Mouse (Mus musculus): ENCODE measurements around the gene Cox7a2. TPM values are rescaled to one million over a fixed set of nuclear protein-coding genes. Genes with fewer than 3 reads are reported as not detected.

Gene Cox7a2
- polyA plus RNA-seq, 1 experiment from 2014 or later: 1,316 TPM

GRCm38 (mm10) chr9:79784439-79784838, 24.8 kb upstream of the Cox7a2 start:
- no peak overlapping the region for H3K9ac ChIP-seq
- no peak overlapping the region for H3K27ac ChIP-seq (replicated peaks)
- no peaks in the 10 kb centered on the region for H3K27me3 ChIP-seq (replicated peaks)
- peaks cover 2% of the 10 kb centered on the region; the same call in 1 of the 2 replicates for H3K36me3 ChIP-seq
- no peaks in the 10 kb centered on the region for H3K9me3 ChIP-seq
- no peak overlapping the region for H3K4me2 ChIP-seq
- peaks cover 15% of the 10 kb centered on the region for H3K4me1 ChIP-seq
- no peak for ATAC-seq (ENCODE audit: extremely low read depth, insufficient number of reproducible peaks, low FRiP score, low TSS enrichment)
- no peak overlapping the region for H3K4me3 ChIP-seq
- WGBS: 66% methylated on average over 3 of the region's 3 CpGs

GRCm38 (mm10) chr9:79779354-79779753, 19.7 kb upstream of the Cox7a2 start:
- ATAC-seq (ENCODE audit: extremely low read depth, insufficient number of reproducible peaks, low FRiP score, low TSS enrichment): no peak
- peaks cover 15% of the 10 kb centered on the region for H3K36me3 ChIP-seq
- H3K9me3 ChIP-seq: no peaks in the 10 kb centered on the region
- H3K4me3 ChIP-seq: no peak overlapping the region
- H3K9ac ChIP-seq: no peak overlapping the region
- no peak overlapping the region for H3K27ac ChIP-seq (replicated peaks)
- 65% methylated on average over 2 of the region's 2 CpGs for WGBS
- no peaks in the 10 kb centered on the region for H3K27me3 ChIP-seq (replicated peaks)
- no peaks in the 10 kb centered on the region for H3K4me1 ChIP-seq
- no peak overlapping the region for H3K4me2 ChIP-seq

- Histone ChIP-seq H3K9me3 (no peaks in the 10 kb centered on the region), H3K27ac (replicated peaks) (no peak overlapping the region), H3K36me3 (peaks cover 25% of the 10 kb centered on the region), H3K4me3 (no peak overlapping the region), H3K4me2 (no peak overlapping the region), H3K27me3 (replicated peaks) (no peaks in the 10 kb centered on the region), H3K4me1 (no peaks in the 10 kb centered on the region), H3K9ac (no peak overlapping the region)
- WGBS: 83% methylated on average over 5 of the region's 5 CpGs
- no peak for ATAC-seq (ENCODE audit: extremely low read depth, insufficient number of reproducible peaks, low FRiP score, low TSS enrichment)
Measured at GRCm38 (mm10) chr9:79766991-79767545, 7.4 kb upstream of the Cox7a2 start.

- no peak overlapping the region for H3K4me3 ChIP-seq
- no peaks in the 10 kb centered on the region for H3K9me3 ChIP-seq
- H3K27me3 ChIP-seq (replicated peaks): no peaks in the 10 kb centered on the region
- no peak overlapping the region for H3K4me2 ChIP-seq
- WGBS: 77% methylated on average over 4 of the region's 4 CpGs
- peaks cover 10% of the 10 kb centered on the region for H3K36me3 ChIP-seq
- no peak overlapping the region for H3K27ac ChIP-seq (replicated peaks)
- no peak for ATAC-seq (ENCODE audit: extremely low read depth, insufficient number of reproducible peaks, low FRiP score, low TSS enrichment)
- peaks cover 3% of the 10 kb centered on the region; the same call in 1 of the 2 replicates for H3K4me1 ChIP-seq
- H3K9ac ChIP-seq: no peak overlapping the region
Measured at GRCm38 (mm10) chr9:79765329-79765728, 5.7 kb upstream of the Cox7a2 start.

- Histone ChIP-seq H3K4me2 (no peak overlapping the region), H3K36me3 (peaks cover 11% of the 10 kb centered on the region), H3K27me3 (replicated peaks) (no peaks in the 10 kb centered on the region), H3K9me3 (no peaks in the 10 kb centered on the region), H3K9ac (no peak overlapping the region), H3K4me3 (no peak overlapping the region), H3K27ac (replicated peaks) (no peak overlapping the region), H3K4me1 (peaks cover 18% of the 10 kb centered on the region)
- 74% methylated on average over 6 of the region's 6 CpGs for WGBS
- ATAC-seq (ENCODE audit: extremely low read depth, insufficient number of reproducible peaks, low FRiP score, low TSS enrichment): no peak
Measured at GRCm38 (mm10) chr9:79762519-79762918, 2.8 kb upstream of the Cox7a2 start.

GRCm38 (mm10) chr9:79760076-79760475, 398 bp upstream of the Cox7a2 start:
- 8% methylated on average over 14 of the region's 14 CpGs for WGBS
- ATAC-seq (ENCODE audit: extremely low read depth, insufficient number of reproducible peaks, low FRiP score, low TSS enrichment): no peak
- Histone ChIP-seq H3K4me3 (peak overlapping the region; percentile 90), H3K4me1 (peaks cover 23% of the 10 kb centered on the region), H3K9me3 (no peaks in the 10 kb centered on the region), H3K36me3 (peaks cover 34% of the 10 kb centered on the region), H3K4me2 (peak overlapping the region; percentile 90), H3K9ac (peak overlapping the region; percentile 96), H3K27me3 (replicated peaks) (no peaks in the 10 kb centered on the region), H3K27ac (replicated peaks) (peak overlapping the region; percentile 97)

- no peak overlapping the region for H3K4me2 ChIP-seq
- H3K27ac ChIP-seq (replicated peaks): no peak overlapping the region
- peaks cover 19% of the 10 kb centered on the region for H3K4me1 ChIP-seq
- peaks cover 63% of the 10 kb centered on the region for H3K36me3 ChIP-seq
- ATAC-seq (ENCODE audit: extremely low read depth, insufficient number of reproducible peaks, low FRiP score, low TSS enrichment): no peak
- H3K9ac ChIP-seq: no peak overlapping the region
- H3K4me3 ChIP-seq: no peak overlapping the region
- H3K9me3 ChIP-seq: no peaks in the 10 kb centered on the region
- 94% methylated on average over 4 of the region's 4 CpGs for WGBS
- no peaks in the 10 kb centered on the region for H3K27me3 ChIP-seq (replicated peaks)
Measured at GRCm38 (mm10) chr9:79755311-79755710, 4.4 kb downstream of the Cox7a2 start.

GRCm38 (mm10) chr9:79751846-79752245, 7.8 kb downstream of the Cox7a2 start:
- Histone ChIP-seq H3K27me3 (replicated peaks) (no peaks in the 10 kb centered on the region), H3K36me3 (peaks cover 54% of the 10 kb centered on the region), H3K9ac (no peak overlapping the region), H3K4me2 (no peak overlapping the region), H3K27ac (replicated peaks) (no peak overlapping the region), H3K9me3 (no peaks in the 10 kb centered on the region), H3K4me1 (no peaks in the 10 kb centered on the region), H3K4me3 (no peak overlapping the region)
- 76% methylated on average over 8 of the region's 8 CpGs for WGBS
- no peak for ATAC-seq (ENCODE audit: extremely low read depth, insufficient number of reproducible peaks, low FRiP score, low TSS enrichment)

- Histone ChIP-seq H3K4me1 (no peaks in the 10 kb centered on the region), H3K4me2 (no peak overlapping the region), H3K36me3 (peaks cover 43% of the 10 kb centered on the region), H3K27ac (replicated peaks) (no peak overlapping the region), H3K27me3 (replicated peaks) (no peaks in the 10 kb centered on the region), H3K9ac (no peak overlapping the region), H3K9me3 (no peaks in the 10 kb centered on the region), H3K4me3 (no peak overlapping the region)
- 46% methylated on average over 7 of the region's 7 CpGs for WGBS
- ATAC-seq (ENCODE audit: extremely low read depth, insufficient number of reproducible peaks, low FRiP score, low TSS enrichment): no peak
Measured at GRCm38 (mm10) chr9:79750709-79751108, 9.0 kb downstream of the Cox7a2 start.

- H3K27me3 ChIP-seq (replicated peaks): no peaks in the 10 kb centered on the region
- H3K27ac ChIP-seq (replicated peaks): no peak overlapping the region
- no peak overlapping the region for H3K4me3 ChIP-seq
- no peaks in the 10 kb centered on the region for H3K4me1 ChIP-seq
- H3K9ac ChIP-seq: no peak overlapping the region
- peaks cover 6% of the 10 kb centered on the region; the same call in 1 of the 2 replicates for H3K36me3 ChIP-seq
- no peak overlapping the region for H3K4me2 ChIP-seq
- 74% methylated on average over 4 of the region's 4 CpGs for WGBS
- no peaks in the 10 kb centered on the region for H3K9me3 ChIP-seq
- no peak for ATAC-seq (ENCODE audit: extremely low read depth, insufficient number of reproducible peaks, low FRiP score, low TSS enrichment)
Measured at GRCm38 (mm10) chr9:79745036-79745435, 14.6 kb downstream of the Cox7a2 start.

- H3K27ac ChIP-seq (replicated peaks): no peak overlapping the region
- no peak overlapping the region for H3K4me3 ChIP-seq
- no peaks in the 10 kb centered on the region for H3K27me3 ChIP-seq (replicated peaks)
- ATAC-seq (ENCODE audit: extremely low read depth, insufficient number of reproducible peaks, low FRiP score, low TSS enrichment): no peak
- H3K4me2 ChIP-seq: no peak overlapping the region
- H3K36me3 ChIP-seq: no peaks in the 10 kb centered on the region
- 78% methylated on average over 6 of the region's 6 CpGs for WGBS
- peaks cover 4% of the 10 kb centered on the region; the same call in 1 of the 2 replicates for H3K4me1 ChIP-seq
- no peak overlapping the region for H3K9ac ChIP-seq
- H3K9me3 ChIP-seq: no peaks in the 10 kb centered on the region
Measured at GRCm38 (mm10) chr9:79735608-79736007, 24.1 kb downstream of the Cox7a2 start.

GRCm38 (mm10) chr9:79730301-79730700, 29.4 kb downstream of the Cox7a2 start:
- no peak overlapping the region for H3K27ac ChIP-seq (replicated peaks)
- H3K27me3 ChIP-seq (replicated peaks): no peaks in the 10 kb centered on the region
- ATAC-seq (ENCODE audit: extremely low read depth, insufficient number of reproducible peaks, low FRiP score, low TSS enrichment): no peak
- H3K4me1 ChIP-seq: no peaks in the 10 kb centered on the region
- H3K36me3 ChIP-seq: no peaks in the 10 kb centered on the region
- 61% methylated on average over 5 of the region's 5 CpGs for WGBS
- no peak overlapping the region for H3K9ac ChIP-seq
- no peak overlapping the region for H3K4me3 ChIP-seq
- H3K4me2 ChIP-seq: no peak overlapping the region
- no peaks in the 10 kb centered on the region for H3K9me3 ChIP-seq

Data from heart, embryonic 13.5 days (tissue).